Mouse (Mus musculus) embryonic facial prominence, embryonic 11.5 days (tissue): ENCODE results near the gene Trim30c. TPM values are rescaled to one million over a fixed set of nuclear protein-coding genes. Genes with fewer than 3 reads are reported as not detected.
A peak's percentile ranks its signal among the peaks of the same experiment; 100 is the strongest.
"Not testable (repeated sequence)": the region's sequence is repeated elsewhere in the genome, so short reads cannot be mapped to it uniquely, and the experiment has no call there.

ENCODE experiments used
- ATAC-seq: fragments of 200-750 bp; cut with Nextera tagmentation; replicated peaks from 2 replicates; pipeline ENCODE4 v1.8.0; 2017; ENCODE audit warnings: low read depth; ENCODE audit not compliant: insufficient number of reproducible peaks, low FRiP score, low TSS enrichment
- DNase-seq: peaks from one replicate; pipeline ENCODE4 v3.0.0-alpha.2; 2015; ENCODE audit warnings: low spot score
- H3K27ac ChIP-seq: fragments of 300-500 bp; sonication (generic); replicated peaks from 2 replicates; pipeline ENCODE4 v1.5.1; 2014; ENCODE audit warnings: mild to moderate bottlenecking, low read depth, low read length, control low read depth
- H3K27me3 ChIP-seq: fragments of 300-500 bp; sonication (generic); 2 replicates; pipeline ENCODE4 v1.6.1; 2014; ENCODE audit warnings: mild to moderate bottlenecking, low read length, moderate library complexity, mixed read lengths; ENCODE audit not compliant: control insufficient read depth, insufficient read depth
- H3K36me3 ChIP-seq: fragments of 300-500 bp; sonication (generic); replicated peaks from 2 replicates; pipeline ENCODE4 v1.6.1; 2014; ENCODE audit warnings: low read depth, mild to moderate bottlenecking, low read length, moderate library complexity, mixed read lengths; ENCODE audit not compliant: control insufficient read depth, insufficient read depth
- H3K4me1 ChIP-seq: fragments of 300-500 bp; sonication (generic); 2 replicates; pipeline ENCODE4 v1.6.1; 2014; ENCODE audit warnings: low read length, mixed read lengths; ENCODE audit not compliant: control insufficient read depth, insufficient read depth
- H3K4me2 ChIP-seq: fragments of 300-500 bp; sonication (generic); 2 replicates; pipeline ENCODE4 v1.6.1; 2014; ENCODE audit warnings: low read depth, mild to moderate bottlenecking, control low read depth, low read length, moderate library complexity
- H3K4me3 ChIP-seq: fragments of 300-500 bp; sonication (generic); 2 replicates; pipeline ENCODE4 v1.5.1; 2014; ENCODE audit warnings: low read depth, low read length, control low read depth
- H3K9ac ChIP-seq: fragments of 300-500 bp; sonication (generic); replicated peaks from 2 replicates; pipeline ENCODE4 v1.6.1; 2014; ENCODE audit warnings: mild to moderate bottlenecking, control low read depth, low read length
- H3K9me3 ChIP-seq: fragments of 300-500 bp; sonication (generic); replicated peaks from 2 replicates; pipeline ENCODE4 v1.6.1; 2016; ENCODE audit warnings: mild to moderate bottlenecking, low read length, inconsistent platforms, mixed read lengths; ENCODE audit not compliant: control insufficient read depth
- WGBS: fragments of 180-500 bp; shearing (Covaris S2); extraction: QIAGEN DNeasy Blood & Tissue Kit; methylation state at CpG from one replicate; pipeline ENCODE4 v1.1.7; 2014; 5-methylcytosine and 5-hydroxymethylcytosine counted together
- polyA plus RNA-seq: library from polyadenylated mRNA; unstranded; fragments of >200 nt; fragmentation: Nextera tagmentation; extraction: Ambion mirVana; gene quantifications from 2 replicates; pipeline ENCODE4 v1.2.1, GENCODE M21; 2014

The Trim30c gene
- polyA plus RNA-seq, 1 experiment from 2014 or later: not detected

GRCm38 (mm10) chr7:104352717-104353599 lies 47.7 kb downstream of the Trim30c start, which contains the start of gene Trim12c:
Trim12c (minus strand) TSS chr7:104353362.
- no peaks in the 10 kb centered on the region for H3K4me1 ChIP-seq
- no peak within 1 kb of the TSS for H3K27ac ChIP-seq
- peak within 1 kb of the TSS; percentile 32; the same call in 1 of the 2 replicates for H3K4me2 ChIP-seq
- H3K9ac ChIP-seq: peak within 1 kb of the TSS; percentile 48; the same call in 1 of the 2 replicates
- no peaks in the 10 kb centered on the region for H3K27me3 ChIP-seq
- H3K9me3 ChIP-seq: no peaks in the 10 kb centered on the region
- 7% methylated on average over 14 of the region's 14 CpGs for WGBS
- peak within 1 kb of the TSS; percentile 31 for H3K4me3 ChIP-seq
- no peaks in the 10 kb centered on the region for H3K36me3 ChIP-seq
- DNase-seq (peak; percentile 78), ATAC-seq (peak; percentile 100)

GRCm38 (mm10) chr7:104348043-104348442 lies 52.6 kb downstream of the Trim30c start:
- not testable (repeated sequence) for H3K9ac ChIP-seq, H3K4me1 ChIP-seq, H3K27me3 ChIP-seq, H3K36me3 ChIP-seq, H3K9me3 ChIP-seq, H3K27ac ChIP-seq, ATAC-seq, H3K4me2 ChIP-seq, H3K4me3 ChIP-seq, DNase-seq
- 85% methylated on average over 4 of the region's 4 CpGs for WGBS

- DNase-seq, ATAC-seq: not testable (repeated sequence)
- 82% methylated on average over 3 of the region's 4 CpGs for WGBS
Measured at GRCm38 (mm10) chr7:104340744-104341143, 59.9 kb downstream of the Trim30c start.

GRCm38 (mm10) chr7:104335547-104335946 lies 65.1 kb downstream of the Trim30c start:
- 80% methylated on average over 3 of the region's 3 CpGs for whole genome bisulfite sequencing
- ATAC-seq: not testable (repeated sequence)

More at GRCm38 (mm10) chr7:104340744-104341143, 59.9 kb downstream of the Trim30c start:
- H3K4me2 ChIP-seq, H3K4me1 ChIP-seq, H3K9me3 ChIP-seq, H3K4me3 ChIP-seq, H3K36me3 ChIP-seq, H3K9ac ChIP-seq, H3K27ac ChIP-seq, H3K27me3 ChIP-seq: not testable (repeated sequence)

More at GRCm38 (mm10) chr7:104335547-104335946, 65.1 kb downstream of the Trim30c start:
- not testable (repeated sequence) for DNase-seq, H3K4me2 ChIP-seq, H3K27me3 ChIP-seq, H3K36me3 ChIP-seq, H3K9ac ChIP-seq, H3K4me1 ChIP-seq, H3K9me3 ChIP-seq, H3K27ac ChIP-seq, H3K4me3 ChIP-seq

Other genes with a start within 250 kb of the Trim30c start
- gene Olfm5, start 236.0 kb downstream of the Trim30c start, polyA plus RNA-seq: not detected in 2 replicates
- gene Olfr648, start 217.4 kb downstream of the Trim30c start, polyA plus RNA-seq: 0.15 and 0.27 TPM in 2 replicates
- not detected in 2 replicates for gene Olfr649, start 204.9 kb downstream of the Trim30c start, polyA plus RNA-seq
- gene Trim6, start 182.0 kb downstream of the Trim30c start, polyA plus RNA-seq: 2.9 and 3.5 TPM in 2 replicates
- gene Trim34a, start 156.4 kb downstream of the Trim30c start, polyA plus RNA-seq: 0.83 and 0.98 TPM in 2 replicates
- 0.11 TPM in 1 of 2 replicates, not detected in the other for gene Trim5, start 112.7 kb downstream of the Trim30c start, polyA plus RNA-seq
- gene Trim12a, start 85.4 kb downstream of the Trim30c start, polyA plus RNA-seq: 1.7 and 2.9 TPM in 2 replicates
- not detected in 2 replicates for gene Trim34b, start 71.4 kb downstream of the Trim30c start, polyA plus RNA-seq
- 1.0 and 1.2 TPM in 2 replicates for gene Trim12c, start 47.5 kb downstream of the Trim30c start, polyA plus RNA-seq
- not detected in 2 replicates for gene Trim30b, start 31.0 kb downstream of the Trim30c start, polyA plus RNA-seq
- 0.50 and 1.3 TPM in 2 replicates for gene Trim30a, start 64.4 kb upstream of the Trim30c start, polyA plus RNA-seq
- gene Trim30d, start 107.0 kb upstream of the Trim30c start, polyA plus RNA-seq: 0.25 and 0.31 TPM in 2 replicates
- not detected in 2 replicates for gene Olfr651, start 149.3 kb upstream of the Trim30c start, polyA plus RNA-seq
- gene Olfr652, start 160.1 kb upstream of the Trim30c start, polyA plus RNA-seq: not detected in 2 replicates
- not detected in 2 replicates for gene Olfr653, start 176.5 kb upstream of the Trim30c start, polyA plus RNA-seq
- gene Olfr654, start 186.2 kb upstream of the Trim30c start, polyA plus RNA-seq: not detected in 2 replicates
- not detected in 2 replicates for gene Olfr655, start 200.9 kb upstream of the Trim30c start, polyA plus RNA-seq
- gene Olfr656, start 213.1 kb upstream of the Trim30c start, polyA plus RNA-seq: not detected in 2 replicates
- gene Olfr657, start 224.0 kb upstream of the Trim30c start, polyA plus RNA-seq: not detected in 2 replicates
- gene Olfr658, start 246.5 kb upstream of the Trim30c start, polyA plus RNA-seq: not detected in 2 replicates